Mouse (Mus musculus) liver, embryonic 14.5 days (tissue): ENCODE measurements around the gene Zc3h8. TPM values are rescaled to one million over a fixed set of nuclear protein-coding genes. Genes with fewer than 3 reads are reported as not detected.

Source experiments
- ATAC-seq: fragments of 200-750 bp; cut with Nextera tagmentation; 2 replicates; pipeline ENCODE4 v1.8.0; 2017; ENCODE audit warnings: moderate number of reproducible peaks, mild to moderate bottlenecking, moderate library complexity; ENCODE audit not compliant: insufficient read depth
- DNase-seq, 3 experiments: peaks; one replicate each; pipeline ENCODE4 v3.0.0-alpha.2; 2012 to 2013; ENCODE audit warnings: low read depth in 3 of 3, low spot score in 3 of 3
- H3K27ac ChIP-seq: fragments of 300-500 bp; sonication (generic); 2 replicates; pipeline ENCODE4 v1.5.1; 2014; ENCODE audit warnings: moderate library complexity, mild to moderate bottlenecking, control low read depth, inconsistent platforms
- H3K27me3 ChIP-seq: fragments of 300-500 bp; sonication (generic); 2 replicates; pipeline ENCODE4 v1.6.1; 2014; ENCODE audit warnings: mild to moderate bottlenecking, low read length, moderate library complexity; ENCODE audit not compliant: control insufficient read depth, insufficient read depth
- H3K36me3 ChIP-seq: fragments of 300-500 bp; sonication (generic); replicated peaks from 2 replicates; pipeline ENCODE4 v1.6.1; 2014; ENCODE audit warnings: low read depth; ENCODE audit not compliant: control insufficient read depth, insufficient read depth
- H3K4me1 ChIP-seq, 2 experiments: fragments of 200-500 bp in 1 of 2; fragments of 300-500 bp in 1 of 2; sonication (generic) in 1 of 2; replicated peaks; 2 replicates each; pipeline ENCODE4 v1.6.1; 2012 to 2014; ENCODE audit warnings: antibody characterized with exemption in 1 of 2, inconsistent platforms in 1 of 2, low read length in 1 of 2; ENCODE audit not compliant: control insufficient read depth in 2 of 2, insufficient read depth in 2 of 2
- H3K4me2 ChIP-seq: fragments of 300-500 bp; sonication (generic); 2 replicates; pipeline ENCODE4 v1.6.1; 2014; ENCODE audit warnings: low read depth, mild to moderate bottlenecking, control low read depth, moderate library complexity
- H3K4me3 ChIP-seq, 2 experiments: fragments of 200-500 bp in 1 of 2; fragments of 300-500 bp in 1 of 2; sonication (generic) in 1 of 2; 2 replicates each; pipeline ENCODE4 v1.5.1; 2012 to 2014; ENCODE audit warnings: low read depth in 2 of 2, low read length in 2 of 2, mild to moderate bottlenecking in 2 of 2, control low read depth in 1 of 2, inconsistent platforms in 1 of 2, moderate library complexity in 1 of 2; ENCODE audit not compliant: insufficient read depth in 1 of 2
- H3K9ac ChIP-seq: fragments of 300-500 bp; sonication (generic); replicated peaks from 2 replicates; pipeline ENCODE4 v1.6.1; 2014; ENCODE audit warnings: mild to moderate bottlenecking, control low read depth, moderate library complexity
- H3K9me3 ChIP-seq: fragments of 300-500 bp; sonication (generic); 2 replicates; pipeline ENCODE4 v1.6.1; 2016; ENCODE audit warnings: low read length, mixed read lengths; ENCODE audit not compliant: control insufficient read depth
- CTCF ChIP-seq: IDR thresholded peaks from 2 replicates; pipeline ENCODE4 v1.5.1; 2016; ENCODE audit warnings: antibody characterized with exemption, low read depth, control low read depth
- EP300 ChIP-seq: IDR thresholded peaks from 2 replicates; pipeline ENCODE4 v1.6.1; 2016; ENCODE audit warnings: antibody characterized with exemption, low read depth
- WGBS: fragments of 180-500 bp; shearing (Covaris S2); extraction: QIAGEN DNeasy Blood & Tissue Kit; methylation state at CpG from one replicate; pipeline ENCODE4 v1.1.7; 2014; ENCODE audit not compliant: insufficient replicate concordance; 5-methylcytosine and 5-hydroxymethylcytosine counted together
- polyA plus RNA-seq, 2 experiments: library from polyadenylated mRNA; depleted of rRNA in 1 of 2; stranded (reverse) in 1 of 2; unstranded in 1 of 2; fragments of >200 nt; fragmentation: Nextera tagmentation in 1 of 2; extraction: Ambion mirVana in 1 of 2; gene quantifications; 2 replicates each; pipeline versions ENCODE4 v1.2.1 to v1.2.3; 2012 to 2014

The Zc3h8 gene
- polyA plus RNA-seq, 2 experiments = 2.6 to 3.0 TPM

GRCm38 (mm10) chr2:128924799-128925198 lies 19.1 kb downstream of the Zc3h8 start:
- H3K4me1 ChIP-seq = no peaks in the 10 kb centered on the region
- no peak overlapping the region for H3K27ac ChIP-seq
- no peak for TF ChIP-seq CTCF
- TF ChIP-seq EP300 = no peak
- no peak overlapping the region for H3K9ac ChIP-seq
- DNase-seq = no peak
- H3K27me3 ChIP-seq = no peaks in the 10 kb centered on the region
- no peak for ATAC-seq
- peaks cover 5% of the 10 kb centered on the region; the same call in 1 of the 2 replicates for H3K36me3 ChIP-seq
- H3K4me2 ChIP-seq = no peak overlapping the region
- WGBS = 71% methylated on average over 4 of the region's 4 CpGs
- no peak overlapping the region for H3K4me3 ChIP-seq
- H3K9me3 ChIP-seq = no peaks in the 10 kb centered on the region

GRCm38 (mm10) chr2:128916528-128916927 lies 27.3 kb downstream of the Zc3h8 start:
- WGBS = 66% methylated on average over 3 of the region's 3 CpGs
- Histone ChIP-seq H3K9ac (no peak overlapping the region), H3K27me3 (no peaks in the 10 kb centered on the region), H3K4me1 (no peaks in the 10 kb centered on the region), H3K4me2 (no peak overlapping the region), H3K9me3 (no peaks in the 10 kb centered on the region), H3K4me3 (no peak overlapping the region), H3K36me3 (no peaks in the 10 kb centered on the region), H3K27ac (no peak overlapping the region)
- ATAC-seq (no peak), DNase-seq (no peak)
- TF ChIP-seq CTCF = no peak
- TF ChIP-seq EP300 = no peak

- no peak for TF ChIP-seq CTCF
- no peak for TF ChIP-seq EP300
- Histone ChIP-seq H3K4me1 (no peaks in the 10 kb centered on the region), H3K4me2 (no peak overlapping the region), H3K36me3 (no peaks in the 10 kb centered on the region), H3K27me3 (no peaks in the 10 kb centered on the region), H3K9me3 (no peaks in the 10 kb centered on the region), H3K4me3 (no peak overlapping the region), H3K27ac (no peak overlapping the region), H3K9ac (no peak overlapping the region)
- 46% methylated on average over 4 of the region's 4 CpGs for WGBS
- no peak for ATAC-seq
- DNase-seq = no peak
Measured at GRCm38 (mm10) chr2:128914978-128915377, 28.9 kb downstream of the Zc3h8 start.

- H3K4me3 ChIP-seq = no peak overlapping the region
- H3K36me3 ChIP-seq = no peaks in the 10 kb centered on the region
- no peaks in the 10 kb centered on the region for H3K27me3 ChIP-seq
- no peaks in the 10 kb centered on the region for H3K4me1 ChIP-seq
- no peak overlapping the region for H3K27ac ChIP-seq
- DNase-seq (no peak), ATAC-seq (no peak)
- TF ChIP-seq EP300 (no peak), CTCF (no peak)
- 56% methylated on average over 3 of the region's 3 CpGs for WGBS
- H3K9me3 ChIP-seq = no peaks in the 10 kb centered on the region
- no peak overlapping the region for H3K4me2 ChIP-seq
- no peak overlapping the region for H3K9ac ChIP-seq
Measured at GRCm38 (mm10) chr2:128903661-128904060, 40.2 kb downstream of the Zc3h8 start.

- no peak overlapping the region for H3K4me2 ChIP-seq
- no peak for TF ChIP-seq CTCF
- TF ChIP-seq EP300 = no peak
- no peak overlapping the region for H3K27ac ChIP-seq
- no peaks in the 10 kb centered on the region for H3K27me3 ChIP-seq
- no peaks in the 10 kb centered on the region for H3K36me3 ChIP-seq
- DNase-seq (no peak), ATAC-seq (no peak)
- no peak overlapping the region for H3K9ac ChIP-seq
- no peaks in the 10 kb centered on the region for H3K9me3 ChIP-seq
- no peak overlapping the region for H3K4me3 ChIP-seq
- H3K4me1 ChIP-seq = no peaks in the 10 kb centered on the region
- 58% methylated on average over 6 of the region's 6 CpGs for WGBS
Measured at GRCm38 (mm10) chr2:128902843-128903242, 41.0 kb downstream of the Zc3h8 start.
